Mouse (Mus musculus): Measurements from ENCODE around the gene Aagab. TPM values are rescaled to one million over a fixed set of nuclear protein-coding genes. Genes with fewer than 3 reads are reported as not detected.

Aagab gene
- total and polyA plus RNA-seq, 3 experiments = 16.1 to 27.4 TPM; not detected in 1

DNA sequence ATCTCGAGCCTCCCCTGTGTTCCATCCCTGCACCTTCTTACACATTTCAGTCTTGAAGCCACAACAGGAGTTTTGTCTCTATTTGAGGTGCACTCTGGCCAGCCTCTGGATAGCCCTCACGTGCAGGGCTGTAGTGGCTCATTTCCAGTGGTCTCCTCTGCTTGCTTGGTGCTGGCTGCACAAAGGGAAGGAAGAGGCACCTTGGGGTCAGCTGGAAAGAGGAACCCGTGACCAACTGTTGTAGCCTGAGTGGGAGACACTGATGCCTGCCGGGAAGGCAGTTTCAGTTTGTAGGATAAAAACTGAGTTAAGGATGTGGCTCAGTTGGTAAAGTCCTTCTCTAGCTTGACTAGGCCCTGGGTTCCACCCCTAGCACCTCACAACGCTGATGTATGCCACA, 9.5 kb downstream of the Aagab start:
- Histone ChIP-seq H3K4me3 (ENCODE audit: control insufficient read depth in 1 of 2, insufficient read depth in 1 of 2, low read depth in 2 of 2, low read length in 2 of 2) (no peak overlapping the region), H3K27me3 (ENCODE audit: control insufficient read depth in 1 of 2, insufficient read depth in 2 of 2, low read length in 2 of 2) (no peaks in the 10 kb centered on the region), H3K9me3 (replicated peaks; ENCODE audit: insufficient read depth, low read length) (no peaks in the 10 kb centered on the region), H3K36me3 (ENCODE audit: control insufficient read depth in 1 of 2, insufficient read depth in 2 of 2, low read length in 2 of 2) (peaks cover 0 to 8% of the 10 kb centered on the region in 2 experiments; a peak in 1 of 4 replicates), H3K27ac (ENCODE audit: control insufficient read depth, low read depth, low read length) (no peak overlapping the region), H3K9ac (ENCODE audit: control insufficient read depth, low read depth, low read length, poor library complexity, severe bottlenecking) (no peak overlapping the region), H3K4me1 (ENCODE audit: control insufficient read depth in 1 of 2, insufficient read depth in 2 of 2, low read length in 2 of 2) (peaks cover 0 to 5% of the 10 kb centered on the region in 2 experiments; a peak in 1 of 4 replicates), H3K79me2 (ENCODE audit: control insufficient read depth, insufficient read depth, low read length, poor library complexity) (peaks cover 27% of the 10 kb centered on the region; the same call in 1 of the 2 replicates)
- no peak for DNase-seq (ENCODE audit: low read depth, low spot score)
- no peak for TF ChIP-seq MAZ (IDR thresholded peaks at IDR 0.05; ENCODE audit: low read depth, low read length)
- TF ChIP-seq NELFE (IDR thresholded peaks at IDR 0.05; ENCODE audit: low read depth, low read length) = no peak
- TF ChIP-seq ZKSCAN1 (IDR thresholded peaks at IDR 0.05; ENCODE audit: low read depth, low read length) = no peak
- no peak for TF ChIP-seq MYB (IDR thresholded peaks at IDR 0.05; ENCODE audit: low read depth, low read length)
- TF ChIP-seq CTCF (IDR thresholded peaks at IDR 0.05 in 2 of 3, conservative IDR thresholded peaks at IDR 0.05 in 1 of 3; ENCODE audit: control insufficient read depth in 1 of 3, insufficient read depth in 1 of 3, low read depth in 2 of 3, low read length in 3 of 3, poor library complexity in 1 of 3, severe bottlenecking in 1 of 3) = no peak
- TF ChIP-seq ETS1 (IDR thresholded peaks at IDR 0.05; ENCODE audit: low read depth, low read length) = no peak
- TF ChIP-seq SMC3 (IDR thresholded peaks at IDR 0.05; ENCODE audit: low read depth, low read length) = no peak
- no peak for TF ChIP-seq RCOR1 (IDR thresholded peaks at IDR 0.05; ENCODE audit: low read depth, low read length)
- TF ChIP-seq MXI1 (IDR thresholded peaks at IDR 0.05; ENCODE audit: low read depth, low read length) = no peak
- TF ChIP-seq HCFC1 (IDR thresholded peaks at IDR 0.05; ENCODE audit: low read depth, low read length) = no peak
- TF ChIP-seq POLR2A (IDR thresholded peaks at IDR 0.05; ENCODE audit: control insufficient read depth in 1 of 2, insufficient read depth in 1 of 2, low read depth in 1 of 2, low read length in 2 of 2, poor library complexity in 1 of 2) = no peak
- TF ChIP-seq KAT2A (conservative IDR thresholded peaks at IDR 0.05; ENCODE audit: low read depth, low read length) = no peak
- no peak for TF ChIP-seq GATA1 (IDR thresholded peaks at IDR 0.05; ENCODE audit: low read depth, low read length)
- no peak for TF ChIP-seq ZMIZ1 (IDR thresholded peaks at IDR 0.05; ENCODE audit: low read depth, low read length)
- TF ChIP-seq CHD2 (IDR thresholded peaks at IDR 0.05; ENCODE audit: low read length) = no peak
- TF ChIP-seq E2F4 (IDR thresholded peaks at IDR 0.05; ENCODE audit: borderline replicate concordance, low read depth, low read length) = no peak
- no peak for TF ChIP-seq GABPA (IDR thresholded peaks at IDR 0.05; ENCODE audit: low read depth, low read length)

DNA sequence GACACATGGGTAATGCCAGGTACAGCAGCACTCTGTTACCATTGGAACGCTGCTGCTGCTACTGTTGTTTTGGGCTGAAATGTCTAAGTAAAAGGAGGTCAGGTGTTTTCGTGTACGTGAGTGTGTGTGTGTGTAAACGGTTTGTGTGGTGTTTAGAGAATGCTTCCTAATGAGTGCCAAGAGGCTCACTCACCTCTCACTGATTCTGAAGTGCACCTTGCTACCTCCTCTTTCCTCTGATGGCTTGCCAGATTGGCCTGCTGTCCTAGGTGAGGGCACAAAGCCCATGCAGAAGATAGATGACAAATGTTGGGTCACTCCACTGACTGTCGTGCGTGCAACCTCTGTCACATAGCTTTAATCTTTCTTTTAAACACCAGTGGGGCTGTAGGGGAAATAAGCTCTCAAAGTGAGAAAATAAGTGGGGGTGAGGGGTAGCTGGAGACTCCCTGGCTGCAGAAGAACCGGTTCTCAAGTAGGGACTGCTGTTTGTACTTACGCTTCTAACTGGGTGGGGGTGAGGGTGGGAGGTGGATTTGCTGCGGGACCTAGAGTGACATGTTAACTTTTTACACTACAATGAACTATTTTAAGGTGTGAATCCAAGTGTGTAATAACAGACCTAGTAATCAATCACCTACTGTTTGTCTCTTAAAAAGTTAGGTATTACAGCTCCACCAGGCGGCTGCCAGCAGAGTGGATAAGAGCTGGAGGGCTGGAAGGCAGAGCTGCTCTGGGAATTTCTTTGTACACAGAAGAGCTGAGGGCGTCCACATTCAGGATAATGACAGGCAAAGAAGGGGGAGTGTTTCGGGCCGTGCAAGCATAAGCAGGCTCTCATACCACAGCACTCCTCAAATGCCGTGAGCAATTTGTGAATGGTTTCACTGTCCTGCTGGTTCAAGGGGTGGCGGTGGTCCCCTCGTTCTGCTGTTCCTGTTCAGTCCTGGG, 10.4 kb downstream of the Aagab start:
- Histone ChIP-seq H3K79me2 (ENCODE audit: control insufficient read depth, insufficient read depth, low read length, poor library complexity) (peaks cover 27% of the 10 kb centered on the region; the same call in 1 of the 2 replicates), H3K36me3 (ENCODE audit: control insufficient read depth in 1 of 2, insufficient read depth in 2 of 2, low read length in 2 of 2) (peaks cover 0 to 8% of the 10 kb centered on the region in 2 experiments; a peak in 3 of 4 replicates), H3K4me1 (ENCODE audit: control insufficient read depth in 1 of 2, insufficient read depth in 2 of 2, low read length in 2 of 2) (peaks cover 0 to 5% of the 10 kb centered on the region in 2 experiments; a peak in 1 of 4 replicates), H3K9me3 (replicated peaks; ENCODE audit: insufficient read depth, low read length) (no peaks in the 10 kb centered on the region), H3K27me3 (ENCODE audit: control insufficient read depth in 1 of 2, insufficient read depth in 2 of 2, low read length in 2 of 2) (no peaks in the 10 kb centered on the region), H3K9ac (ENCODE audit: control insufficient read depth, low read depth, low read length, poor library complexity, severe bottlenecking) (no peak overlapping the region), H3K27ac (ENCODE audit: control insufficient read depth, low read depth, low read length) (no peak overlapping the region), H3K4me3 (ENCODE audit: control insufficient read depth in 1 of 2, insufficient read depth in 1 of 2, low read depth in 2 of 2, low read length in 2 of 2) (no peak overlapping the region)
- no peak for DNase-seq (ENCODE audit: low read depth, low spot score)
- TF ChIP-seq GABPA (IDR thresholded peaks at IDR 0.05; ENCODE audit: low read depth, low read length) (no peak), ELF1 (IDR thresholded peaks at IDR 0.05; ENCODE audit: low read depth, low read length) (no peak), MAFK (IDR thresholded peaks at IDR 0.05; ENCODE audit: borderline replicate concordance, low read depth, low read length) (no peak), USF2 (IDR thresholded peaks at IDR 0.05; ENCODE audit: borderline replicate concordance in 1 of 2, insufficient read depth in 1 of 2, low read depth in 1 of 2, low read length in 2 of 2) (no peak), TCF12 (IDR thresholded peaks at IDR 0.05; ENCODE audit: low read depth, low read length) (no peak)
